ENCODE assay signal across 22 mouse cellular contexts in the genomic region with DNA sequence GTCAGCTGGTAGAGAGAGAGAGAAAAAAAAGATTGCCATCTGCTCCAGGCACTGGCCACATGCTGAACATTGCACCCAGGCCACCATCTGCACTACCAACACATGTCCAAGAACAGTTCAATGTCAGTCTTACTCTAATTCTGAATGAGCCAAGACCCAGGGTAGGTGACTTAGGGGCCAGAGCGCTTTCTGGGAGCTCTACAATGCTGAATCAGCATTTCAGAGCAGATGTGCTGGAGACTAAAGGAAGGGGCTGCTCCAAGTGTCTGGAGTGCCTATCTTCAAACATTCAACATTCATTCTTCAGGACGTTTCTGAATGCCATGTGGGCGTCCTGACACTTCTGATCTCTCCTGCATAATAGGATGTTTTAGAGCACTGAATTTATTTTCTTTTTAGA. TPM values are rescaled to one million over a fixed set of nuclear protein-coding genes. Genes with fewer than 3 reads are reported as not detected.
"Had no signal": no experiment of that assay in that cellular context is flagged by ENCODE, and none has a peak within 500 bp of the region (broad histone marks: within the 10 kb centered on the region; RNA-seq: fewer than 3 reads in every experiment).

No protein-coding gene starts in this region.

- ATAC-seq: liver, embryonic 12.5 days; midbrain, embryonic 15.5 days had no signal

- H3K27ac ChIP-seq: kidney, embryonic 15.5 days; limb, embryonic 13.5 days; liver, embryonic 12.5 days; liver, embryonic 15.5 days; macrophage; midbrain, embryonic 12.5 days; midbrain, embryonic 15.5 days; neural tube, embryonic 12.5 days; neural tube, embryonic 15.5 days; stomach, postnatal 0 days had no signal

- H3K36me3 ChIP-seq: kidney, embryonic 15.5 days; limb, embryonic 13.5 days; liver, embryonic 12.5 days; liver, embryonic 15.5 days; midbrain, embryonic 12.5 days; midbrain, embryonic 15.5 days; neural tube, embryonic 12.5 days; neural tube, embryonic 15.5 days had no signal

- H3K4me3 ChIP-seq: kidney, embryonic 15.5 days; limb, embryonic 13.5 days; liver, embryonic 12.5 days; liver, embryonic 15.5 days; midbrain, embryonic 12.5 days; midbrain, embryonic 15.5 days; neural tube, embryonic 12.5 days; neural tube, embryonic 15.5 days had no signal

- H3K4me1 ChIP-seq: kidney, embryonic 15.5 days; limb, embryonic 13.5 days; liver, embryonic 12.5 days; liver, embryonic 15.5 days; midbrain, embryonic 12.5 days; midbrain, embryonic 15.5 days; neural tube, embryonic 12.5 days; neural tube, embryonic 15.5 days had no signal

- H3K9ac ChIP-seq: kidney, embryonic 15.5 days; limb, embryonic 13.5 days; liver, embryonic 12.5 days; liver, embryonic 15.5 days; midbrain, embryonic 12.5 days; midbrain, embryonic 15.5 days; neural tube, embryonic 12.5 days; neural tube, embryonic 15.5 days had no signal

- H3K9me3 ChIP-seq: kidney, embryonic 15.5 days; limb, embryonic 13.5 days; liver, embryonic 12.5 days; liver, embryonic 15.5 days; midbrain, embryonic 12.5 days; midbrain, embryonic 15.5 days; neural tube, embryonic 12.5 days; neural tube, embryonic 15.5 days had no signal

- H3K4me2 ChIP-seq: kidney, embryonic 15.5 days; limb, embryonic 13.5 days; liver, embryonic 12.5 days; liver, embryonic 15.5 days; midbrain, embryonic 12.5 days; midbrain, embryonic 15.5 days; neural tube, embryonic 12.5 days; neural tube, embryonic 15.5 days had no signal

- H3K27me3 ChIP-seq: kidney, embryonic 15.5 days; limb, embryonic 13.5 days; liver, embryonic 12.5 days; liver, embryonic 15.5 days; midbrain, embryonic 12.5 days; midbrain, embryonic 15.5 days; neural tube, embryonic 12.5 days; neural tube, embryonic 15.5 days had no signal

- DNase-seq: kidney, adult 8-10 months; kidney, postnatal 10 days; kidney, postnatal 36 days; layer of hippocampus, postnatal 36 days; liver; lung, adult 18-20 months; lung, postnatal 14 days; right cerebral cortex, adult 18-20 months; right cerebral cortex, postnatal 14 days; right cerebral cortex, postnatal 4 days; thymus, postnatal 25 days had no signal

RNA-seq across cellular contexts. Expression of a gene that starts 51.8 kb away (rescaled TPM):
- total RNA-seq: megakaryocyte, adult 5-6 weeks had no signal
- polyA plus RNA-seq: macrophage had no signal
